Mouse (Mus musculus) kidney, postnatal 0 days (tissue): ENCODE results near the gene Fate1. TPM values are rescaled to one million over a fixed set of nuclear protein-coding genes. Genes with fewer than 3 reads are reported as not detected.
"Not testable (repeated sequence)": the region's sequence is repeated elsewhere in the genome, so short reads cannot be mapped to it uniquely, and the experiment has no call there.

Experiments
- ATAC-seq: fragments of 200-750 bp; cut with Nextera tagmentation; replicated peaks from 2 replicates; pipeline ENCODE4 v1.8.0; 2017; ENCODE audit warnings: low read depth, moderate number of reproducible peaks, moderate TSS enrichment, moderate library complexity; ENCODE audit not compliant: low FRiP score
- DNase-seq: peaks from one replicate; pipeline ENCODE4 v3.0.0-alpha.2; 2016; ENCODE audit warnings: low spot score
- H3K27ac ChIP-seq: fragments of 300-500 bp; sonication (generic); 2 replicates; pipeline ENCODE4 v1.5.1; 2014; ENCODE audit warnings: mild to moderate bottlenecking
- H3K27me3 ChIP-seq: fragments of 300-500 bp; sonication (generic); 2 replicates; pipeline ENCODE4 v1.6.1; 2014; ENCODE audit warnings: low read length, mixed read lengths; ENCODE audit not compliant: insufficient read depth
- H3K36me3 ChIP-seq: fragments of 300-500 bp; sonication (generic); 2 replicates; pipeline ENCODE4 v1.6.1; 2014; ENCODE audit warnings: low read length, mixed read lengths; ENCODE audit not compliant: insufficient read depth
- H3K4me1 ChIP-seq: fragments of 300-500 bp; sonication (generic); replicated peaks from 2 replicates; pipeline ENCODE4 v1.6.1; 2014; ENCODE audit warnings: antibody characterized with exemption, low read length, mixed read lengths; ENCODE audit not compliant: insufficient read depth
- H3K4me2 ChIP-seq: fragments of 300-500 bp; sonication (generic); 2 replicates; pipeline ENCODE4 v1.6.1; 2014; ENCODE audit warnings: mild to moderate bottlenecking, low read length, moderate library complexity, mixed read lengths
- H3K4me3 ChIP-seq: fragments of 300-500 bp; sonication (generic); replicated peaks from 2 replicates; pipeline ENCODE4 v1.5.1; 2014; ENCODE audit warnings: low read depth, low read length
- H3K9ac ChIP-seq: fragments of 300-500 bp; sonication (generic); 2 replicates; pipeline ENCODE4 v1.6.1; 2014; ENCODE audit warnings: low read depth, low read length
- H3K9me3 ChIP-seq: fragments of 300-500 bp; sonication (generic); replicated peaks from 2 replicates; pipeline ENCODE4 v1.6.1; 2016; ENCODE audit warnings: low read length, inconsistent platforms, mixed read lengths
- CTCF ChIP-seq: IDR thresholded peaks from 2 replicates; pipeline ENCODE4 v1.5.1; 2016; ENCODE audit warnings: antibody characterized with exemption, low read depth, mild to moderate bottlenecking, moderate library complexity
- WGBS: fragments of 180-500 bp; shearing (Covaris S2); extraction: QIAGEN DNeasy Blood & Tissue Kit; methylation state at CpG from one replicate; pipeline ENCODE4 v1.1.7; 2014; 5-methylcytosine and 5-hydroxymethylcytosine counted together
- polyA plus RNA-seq: library from polyadenylated mRNA; unstranded; fragments of >200 nt; fragmentation: Nextera tagmentation; extraction: Ambion mirVana; gene quantifications from 2 replicates; pipeline ENCODE4 v1.2.1, GENCODE M21; 2015

Fate1 gene
- polyA plus RNA-seq, 1 experiment from 2014 or later, result not detected

DNA sequence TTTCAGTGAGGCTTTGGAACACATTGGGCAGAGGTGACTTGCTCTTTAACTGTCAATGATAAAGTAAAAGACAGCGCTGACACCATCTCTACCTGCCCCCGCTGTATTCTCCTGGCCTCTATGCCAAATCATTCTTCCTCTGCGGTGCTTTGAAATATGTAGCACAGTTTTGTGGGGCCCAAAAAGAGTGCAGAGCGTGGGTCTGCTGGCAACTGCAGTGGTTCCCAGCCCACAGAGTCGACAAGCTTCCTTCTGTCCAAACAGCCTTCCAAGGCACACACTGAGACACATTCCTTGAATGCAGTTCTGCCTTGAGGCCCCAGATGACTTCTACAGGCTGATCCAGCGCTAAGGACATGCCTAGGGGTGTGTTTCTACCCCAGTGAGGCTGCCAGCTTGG is 4.0 kb upstream of the Fate1 start:
- TF ChIP-seq CTCF, result no peak
- no peak overlapping the region for H3K27ac ChIP-seq
- ATAC-seq (no peak), DNase-seq (no peak)
- no peak overlapping the region for H3K4me2 ChIP-seq
- no peaks in the 10 kb centered on the region for H3K4me1 ChIP-seq
- H3K36me3 ChIP-seq, result no peaks in the 10 kb centered on the region
- H3K4me3 ChIP-seq, result no peak overlapping the region
- H3K9me3 ChIP-seq, result no peaks in the 10 kb centered on the region
- H3K27me3 ChIP-seq, result no peaks in the 10 kb centered on the region
- WGBS, result 80% methylated on average over 6 of the region's 6 CpGs
- H3K9ac ChIP-seq, result no peak overlapping the region

DNA sequence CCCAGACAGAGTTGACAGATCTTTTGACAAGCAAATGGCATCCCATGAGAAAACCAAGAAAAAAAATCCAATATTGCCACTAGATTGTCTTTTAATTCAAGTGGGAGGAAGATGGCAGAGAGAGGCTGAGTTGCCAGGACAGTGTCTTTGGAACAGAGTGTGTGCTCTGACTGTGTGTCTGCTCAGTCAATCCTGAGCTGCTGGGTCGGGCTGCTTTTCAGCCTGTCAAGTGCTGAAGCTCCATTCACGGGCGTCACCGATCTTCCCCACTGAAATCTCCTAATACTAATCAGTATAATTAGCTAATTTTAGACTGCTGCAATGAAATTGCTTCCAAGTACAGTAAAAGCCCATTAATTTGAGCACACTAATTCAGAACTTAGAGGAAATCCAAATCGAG is 1.5 kb upstream of the Fate1 start:
- Histone ChIP-seq H3K9ac (no peak overlapping the region), H3K27me3 (no peaks in the 10 kb centered on the region), H3K36me3 (no peaks in the 10 kb centered on the region), H3K4me2 (no peak overlapping the region), H3K4me3 (no peak overlapping the region), H3K27ac (no peak overlapping the region), H3K4me1 (no peaks in the 10 kb centered on the region), H3K9me3 (no peaks in the 10 kb centered on the region)
- TF ChIP-seq CTCF, result no peak
- 77% methylated on average over 5 of the region's 5 CpGs for WGBS
- no peak for ATAC-seq
- no peak for DNase-seq

DNA sequence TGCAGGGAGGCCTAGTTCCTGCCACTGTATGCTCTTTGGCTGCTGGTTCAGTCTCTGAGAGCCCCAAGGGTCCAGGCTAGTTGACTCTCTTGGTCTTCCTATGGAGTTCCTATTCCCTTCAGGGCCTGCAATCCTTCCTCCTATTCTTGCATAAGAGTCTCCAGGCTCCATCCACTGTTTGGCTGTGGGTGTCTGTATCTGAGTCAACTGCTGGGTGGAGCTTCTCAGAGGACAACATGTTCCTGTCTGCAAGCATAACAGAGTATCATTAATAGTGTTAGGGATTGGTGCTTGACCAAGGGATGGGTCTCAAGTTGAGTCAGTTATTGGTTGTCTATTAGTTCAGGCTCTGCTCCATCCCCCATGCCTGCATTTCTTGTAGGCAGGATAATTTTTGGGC is 4.9 kb downstream of the Fate1 start:
- not testable (repeated sequence) for H3K4me1 ChIP-seq, H3K27me3 ChIP-seq, H3K36me3 ChIP-seq, H3K27ac ChIP-seq, H3K9ac ChIP-seq, H3K4me2 ChIP-seq, DNase-seq, H3K4me3 ChIP-seq, H3K9me3 ChIP-seq, ATAC-seq

DNA sequence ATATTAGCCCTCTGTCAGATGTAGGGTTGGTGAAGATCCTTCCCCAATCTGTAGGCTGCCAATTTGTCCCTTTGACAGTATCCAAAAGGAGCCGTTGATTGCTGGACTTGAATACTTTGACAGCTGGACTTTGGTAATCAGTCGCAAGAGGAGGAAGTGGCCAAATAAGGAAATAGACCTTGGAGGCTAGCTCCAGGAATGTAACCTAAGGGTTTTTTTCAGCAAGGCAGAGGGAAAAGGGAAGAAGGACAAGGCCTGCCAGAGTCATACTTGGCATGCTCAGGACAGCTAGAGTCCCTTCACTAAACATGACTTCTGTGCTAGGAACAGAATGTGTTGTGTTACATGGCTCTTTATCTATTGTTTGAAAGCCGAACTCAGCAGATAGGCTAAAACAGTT is 7.7 kb downstream of the Fate1 start:
- Histone ChIP-seq H3K9me3 (no peaks in the 10 kb centered on the region), H3K36me3 (no peaks in the 10 kb centered on the region), H3K27ac (no peak overlapping the region), H3K27me3 (no peaks in the 10 kb centered on the region), H3K9ac (no peak overlapping the region), H3K4me1 (no peaks in the 10 kb centered on the region), H3K4me3 (no peak overlapping the region), H3K4me2 (no peak overlapping the region)
- peak; percentile 1 for DNase-seq
- ATAC-seq, result no peak
- no peak for TF ChIP-seq CTCF
- 66% methylated on average over 3 of the region's 3 CpGs for WGBS

DNA sequence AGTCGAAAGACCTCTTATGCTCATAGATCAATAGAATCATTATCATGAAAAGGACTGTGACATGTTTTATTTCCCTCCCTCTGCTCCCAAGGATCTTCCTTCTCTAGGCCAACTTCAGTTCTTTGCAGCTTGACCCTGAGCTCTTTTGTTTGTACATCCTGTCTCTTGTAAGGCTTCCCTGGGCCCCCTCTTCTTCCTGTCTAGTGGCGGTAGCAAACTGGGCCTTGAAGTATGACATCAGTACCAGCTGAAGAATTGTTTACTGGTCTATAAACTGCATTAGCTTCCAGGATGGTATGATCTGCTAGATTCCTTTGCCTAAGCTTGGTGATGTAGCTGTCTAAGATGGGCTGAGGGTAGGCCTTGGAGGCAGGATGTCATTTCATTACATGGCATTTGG is 8.5 kb downstream of the Fate1 start:
- Histone ChIP-seq H3K27me3 (no peaks in the 10 kb centered on the region), H3K36me3 (no peaks in the 10 kb centered on the region), H3K4me2 (no peak overlapping the region), H3K9me3 (no peaks in the 10 kb centered on the region), H3K4me3 (no peak overlapping the region), H3K27ac (no peak overlapping the region), H3K4me1 (no peaks in the 10 kb centered on the region), H3K9ac (no peak overlapping the region)
- no peak for TF ChIP-seq CTCF
- WGBS, result 80% methylated on average over 2 of the region's 2 CpGs
- ATAC-seq (no peak), DNase-seq (peak; percentile 8)

DNA sequence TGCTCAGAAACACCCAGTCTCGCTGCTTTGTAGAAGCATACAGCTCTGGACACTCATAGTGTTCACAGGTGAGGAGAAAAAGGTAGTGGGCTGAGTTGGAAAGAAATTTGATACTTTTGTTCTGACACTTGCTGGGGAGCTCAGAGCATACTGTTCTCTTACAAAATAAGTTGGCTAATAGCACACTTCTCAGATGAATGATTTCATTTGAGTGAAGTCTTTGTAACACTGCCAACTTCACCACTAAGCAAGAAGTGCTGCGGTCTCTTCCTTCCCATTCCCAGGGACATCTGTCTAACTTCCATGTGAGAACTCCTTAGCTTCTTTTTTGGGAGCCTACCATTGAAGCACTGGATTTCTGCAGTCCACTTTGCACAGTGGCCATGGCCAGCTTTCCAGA is 10.4 kb downstream of the Fate1 start:
- ATAC-seq, result no peak

DNA sequence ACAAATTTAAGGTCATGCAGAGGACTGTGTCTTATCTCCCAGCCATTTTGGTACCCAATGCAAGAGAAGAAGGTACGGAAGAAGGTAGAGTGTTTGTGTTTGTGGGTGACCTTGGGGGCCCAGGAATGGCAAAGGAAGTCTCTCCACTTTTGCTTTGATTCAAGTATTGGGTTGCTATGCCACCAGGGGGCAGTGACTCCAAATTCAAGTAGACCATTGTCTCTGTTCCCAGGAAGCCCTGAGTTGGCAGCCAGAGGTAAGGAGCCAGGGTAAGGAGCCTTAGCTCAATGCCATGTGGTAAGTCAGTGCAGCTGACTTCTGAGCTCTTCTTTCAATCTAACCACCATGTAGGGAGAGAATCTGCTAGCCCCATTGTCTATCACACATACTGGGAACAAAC is 11.0 kb downstream of the Fate1 start:
- DNase-seq (peak; percentile 22), ATAC-seq (no peak)
- H3K9ac ChIP-seq, result no peak overlapping the region
- no peak overlapping the region for H3K4me2 ChIP-seq
- H3K9me3 ChIP-seq, result no peaks in the 10 kb centered on the region
- no peak overlapping the region for H3K4me3 ChIP-seq
- no peaks in the 10 kb centered on the region for H3K36me3 ChIP-seq
- H3K27me3 ChIP-seq, result no peaks in the 10 kb centered on the region
- no peaks in the 10 kb centered on the region for H3K4me1 ChIP-seq
- 80% methylated on average over 1 of the region's 1 CpGs for WGBS
- H3K27ac ChIP-seq, result no peak overlapping the region
- peak; percentile 60 for TF ChIP-seq CTCF

More for the DNA sequence above, 10.4 kb downstream of the Fate1 start:
- WGBS, result 48% methylated on average over 2 of the region's 2 CpGs
- Histone ChIP-seq H3K27me3 (no peaks in the 10 kb centered on the region), H3K27ac (no peak overlapping the region), H3K9ac (no peak overlapping the region), H3K4me2 (no peak overlapping the region), H3K36me3 (no peaks in the 10 kb centered on the region), H3K9me3 (no peaks in the 10 kb centered on the region), H3K4me1 (no peaks in the 10 kb centered on the region), H3K4me3 (no peak overlapping the region)
- no peak for DNase-seq
- TF ChIP-seq CTCF, result no peak
